Mouse (Mus musculus) kidney, postnatal 10 days (tissue): ENCODE data around the gene Hmgb1.
A peak's percentile ranks its signal among the peaks of the same experiment; 100 is the strongest.

ENCODE experiments used
- DNase-seq: peaks from one replicate; pipeline ENCODE4 v3.0.0; 2021; ENCODE audit warnings: mixed read lengths

Gene Hmgb1

GRCm38 (mm10) chr5:149099009-149099408 is 85.3 kb downstream of the Hmgb1 start:
- DNase-seq, result no peak

GRCm38 (mm10) chr5:149097841-149098240 is 86.4 kb downstream of the Hmgb1 start:
- DNase-seq, result no peak

GRCm38 (mm10) chr5:149096284-149096683 is 88.0 kb downstream of the Hmgb1 start:
- DNase-seq, result no peak

GRCm38 (mm10) chr5:149092926-149093325 is 91.4 kb downstream of the Hmgb1 start:
- DNase-seq, result no peak

GRCm38 (mm10) chr5:149092526-149092925 is 91.8 kb downstream of the Hmgb1 start:
- DNase-seq, result no peak

- DNase-seq, result no peak
These were observed 93.0 kb downstream of the Hmgb1 start for GRCm38 (mm10) chr5:149091256-149091655.

- DNase-seq, result no peak
These were observed 94.4 kb downstream of the Hmgb1 start for GRCm38 (mm10) chr5:149089860-149090259.

GRCm38 (mm10) chr5:149089456-149089855 is 94.8 kb downstream of the Hmgb1 start:
- no peak for DNase-seq

GRCm38 (mm10) chr5:149088891-149089290 is 95.4 kb downstream of the Hmgb1 start:
- no peak for DNase-seq

- DNase-seq, result peak; percentile 28
These were observed 96.1 kb downstream of the Hmgb1 start for GRCm38 (mm10) chr5:149088149-149088548.

GRCm38 (mm10) chr5:149086382-149087244 is 97.7 kb downstream of the Hmgb1 start:
- no peak for DNase-seq

- DNase-seq, result no peak
These were observed 103.8 kb downstream of the Hmgb1 start for GRCm38 (mm10) chr5:149080466-149080865.

GRCm38 (mm10) chr5:149079758-149080150 is 104.5 kb downstream of the Hmgb1 start:
- no peak for DNase-seq

GRCm38 (mm10) chr5:149079018-149079757 is 105.1 kb downstream of the Hmgb1 start:
- DNase-seq, result peak; percentile 41

- DNase-seq, result no peak
These were observed 107.2 kb downstream of the Hmgb1 start for GRCm38 (mm10) chr5:149077136-149077535.

GRCm38 (mm10) chr5:149071546-149071945 is 112.7 kb downstream of the Hmgb1 start:
- no peak for DNase-seq

GRCm38 (mm10) chr5:149068745-149069144 is 115.5 kb downstream of the Hmgb1 start:
- DNase-seq, result no peak

GRCm38 (mm10) chr5:149068247-149068740 is 116.0 kb downstream of the Hmgb1 start:
- no peak for DNase-seq

GRCm38 (mm10) chr5:149067501-149067961 is 116.8 kb downstream of the Hmgb1 start:
- no peak for DNase-seq

- peak; percentile 32 for DNase-seq
These were observed 121.5 kb downstream of the Hmgb1 start for GRCm38 (mm10) chr5:149062833-149063232.

GRCm38 (mm10) chr5:149053352-149054168 is 130.7 kb downstream of the Hmgb1 start:
- peak; percentile 47 for DNase-seq

- peak; percentile 99 for DNase-seq
These were observed 131.6 kb downstream of the Hmgb1 start for GRCm38 (mm10) chr5:149052421-149053338.
